Mouse (Mus musculus): ENCODE data around the gene Negr1. TPM values are rescaled to one million over a fixed set of nuclear protein-coding genes. Genes with fewer than 3 reads are reported as not detected.

The Negr1 gene
- polyA plus RNA-seq, 1 experiment from 2014 or later: 31.6 TPM

DNA sequence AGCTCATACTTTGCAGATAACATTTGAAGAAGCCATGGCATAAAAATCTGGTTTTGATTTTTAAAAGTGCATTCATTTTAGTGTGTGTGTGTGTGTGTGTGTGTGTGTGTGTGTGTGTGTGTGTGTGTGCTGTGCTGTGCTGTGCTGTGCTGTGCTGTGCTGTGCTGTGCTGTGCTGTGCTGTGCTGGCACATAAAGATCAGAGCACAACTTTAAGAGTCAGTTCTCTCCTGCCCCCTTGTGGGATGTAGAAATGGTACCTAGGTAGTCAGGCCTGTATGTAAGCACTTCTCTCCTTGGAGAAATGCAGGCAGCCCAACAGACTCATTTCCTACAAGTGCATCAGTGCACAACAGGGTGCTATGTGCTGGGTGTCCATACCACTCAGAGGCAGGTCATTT is 547.7 kb downstream of the Negr1 start:
- no peaks in the 10 kb centered on the region for H3K9me3 ChIP-seq
- 0 out of 2 replicates have a peak, but pooled peaks cover 3% of the 10 kb centered on the region for H3K4me1 ChIP-seq (replicated peaks)
- no peak overlapping the region for H3K27ac ChIP-seq
- no peaks in the 10 kb centered on the region for H3K36me3 ChIP-seq
- ATAC-seq (ENCODE audit: low FRiP score): peak; percentile 69
- H3K27me3 ChIP-seq: no peaks in the 10 kb centered on the region
- H3K4me3 ChIP-seq: no peak overlapping the region
- H3K4me2 ChIP-seq: no peak overlapping the region
- H3K9ac ChIP-seq: no peak overlapping the region

DNA sequence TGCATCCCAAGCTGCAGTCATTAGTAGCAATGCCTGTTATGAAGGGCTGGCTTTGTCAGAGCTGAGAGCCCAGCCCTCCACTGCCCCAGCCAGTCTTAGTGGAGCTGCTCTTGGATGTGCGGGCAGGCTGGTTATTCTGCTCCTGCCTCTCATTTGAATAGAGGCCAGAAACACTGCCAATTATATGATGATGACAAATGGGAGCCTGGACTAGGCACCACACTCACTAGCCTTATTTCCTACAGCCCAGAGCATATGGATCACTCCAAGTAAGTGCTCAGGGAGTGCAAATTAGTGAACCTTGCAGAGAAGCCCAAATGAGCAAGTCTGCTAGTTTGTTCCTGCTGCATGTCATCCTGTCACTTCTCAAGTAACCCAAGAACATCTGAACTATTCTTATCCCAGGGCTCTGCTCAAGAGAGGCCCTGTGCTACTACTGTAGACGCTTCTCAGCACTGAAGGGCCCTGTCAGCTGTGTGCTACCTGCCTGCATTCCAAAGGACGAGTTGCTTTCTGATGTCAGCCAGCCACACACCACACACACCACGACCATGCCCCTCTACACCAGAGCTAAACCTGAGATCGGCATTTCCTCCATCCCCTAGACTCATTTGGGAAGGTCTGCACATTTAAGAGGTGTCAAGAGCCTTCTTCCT is 553.6 kb downstream of the Negr1 start:
- ATAC-seq (ENCODE audit: low FRiP score): peak; percentile 74; the same call in 1 of the 2 replicates
- H3K27ac ChIP-seq: peak overlapping the region; percentile 69

DNA sequence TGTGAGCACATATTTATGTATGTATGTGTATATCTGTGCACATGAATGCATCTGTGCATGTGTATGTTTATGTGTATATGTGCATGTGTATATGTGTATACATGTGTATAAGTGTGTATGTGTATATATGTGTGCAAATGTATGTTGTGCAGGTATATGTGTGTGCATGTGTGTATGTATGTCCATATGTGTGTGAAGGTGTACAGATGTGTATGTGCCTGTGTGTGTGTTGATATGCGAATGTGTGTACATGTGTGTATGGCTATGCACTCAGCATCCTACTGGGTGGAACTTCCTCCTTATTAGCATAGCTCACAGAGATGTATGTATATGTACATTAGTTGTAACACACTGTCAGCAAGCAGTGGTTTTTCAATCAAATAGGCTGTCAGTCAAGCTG is 554.4 kb downstream of the Negr1 start:
- H3K4me1 ChIP-seq (replicated peaks): 0 out of 2 replicates have a peak, but pooled peaks cover 13% of the 10 kb centered on the region
- H3K4me3 ChIP-seq: no peak overlapping the region
- H3K9ac ChIP-seq: no peak overlapping the region
- no peaks in the 10 kb centered on the region for H3K9me3 ChIP-seq
- no peak overlapping the region for H3K27ac ChIP-seq
- WGBS: 94% methylated on average over 1 of the region's 1 CpGs
- no peaks in the 10 kb centered on the region for H3K36me3 ChIP-seq
- no peak overlapping the region for H3K4me2 ChIP-seq
- 0 out of 2 replicates have a peak, but pooled peaks have one; percentile 36 for ATAC-seq (ENCODE audit: low FRiP score)
- H3K27me3 ChIP-seq: no peaks in the 10 kb centered on the region

More for the DNA sequence above, 553.6 kb downstream of the Negr1 start:
- Histone ChIP-seq H3K9me3 (no peaks in the 10 kb centered on the region), H3K4me2 (no peak overlapping the region), H3K9ac (peak overlapping the region; percentile 24; the same call in 1 of the 2 replicates), H3K4me3 (no peak overlapping the region), H3K4me1 (replicated peaks) (0 out of 2 replicates have a peak, but pooled peaks cover 13% of the 10 kb centered on the region), H3K27me3 (no peaks in the 10 kb centered on the region), H3K36me3 (no peaks in the 10 kb centered on the region)
- 55% methylated on average over 5 of the region's 5 CpGs for WGBS

DNA sequence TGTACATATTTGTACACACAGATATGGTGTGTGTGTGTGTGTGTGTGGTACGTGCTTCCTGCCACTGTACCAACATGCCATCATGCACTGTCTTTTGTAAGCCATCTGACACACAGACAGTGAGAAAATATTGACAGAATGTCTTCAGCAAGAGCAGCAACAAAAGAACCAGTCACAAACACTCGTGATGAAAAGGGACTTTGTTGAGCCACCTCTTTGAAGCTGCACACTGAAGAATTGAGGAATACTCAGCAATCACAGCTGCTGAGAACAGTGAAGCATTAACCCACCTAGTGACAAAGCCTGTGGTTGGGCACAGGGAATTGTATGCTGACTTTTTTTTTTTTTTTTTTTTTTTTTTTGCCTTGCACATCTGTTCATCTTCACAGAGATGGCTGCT is 558.3 kb downstream of the Negr1 start:
- Histone ChIP-seq H3K4me3 (no peak overlapping the region), H3K4me2 (no peak overlapping the region), H3K27ac (no peak overlapping the region), H3K9me3 (no peaks in the 10 kb centered on the region), H3K9ac (no peak overlapping the region), H3K4me1 (replicated peaks) (0 out of 2 replicates have a peak, but pooled peaks cover 8% of the 10 kb centered on the region), H3K27me3 (no peaks in the 10 kb centered on the region), H3K36me3 (no peaks in the 10 kb centered on the region)
- ATAC-seq (ENCODE audit: low FRiP score): no peak
- 51% methylated on average over 2 of the region's 2 CpGs for WGBS

DNA sequence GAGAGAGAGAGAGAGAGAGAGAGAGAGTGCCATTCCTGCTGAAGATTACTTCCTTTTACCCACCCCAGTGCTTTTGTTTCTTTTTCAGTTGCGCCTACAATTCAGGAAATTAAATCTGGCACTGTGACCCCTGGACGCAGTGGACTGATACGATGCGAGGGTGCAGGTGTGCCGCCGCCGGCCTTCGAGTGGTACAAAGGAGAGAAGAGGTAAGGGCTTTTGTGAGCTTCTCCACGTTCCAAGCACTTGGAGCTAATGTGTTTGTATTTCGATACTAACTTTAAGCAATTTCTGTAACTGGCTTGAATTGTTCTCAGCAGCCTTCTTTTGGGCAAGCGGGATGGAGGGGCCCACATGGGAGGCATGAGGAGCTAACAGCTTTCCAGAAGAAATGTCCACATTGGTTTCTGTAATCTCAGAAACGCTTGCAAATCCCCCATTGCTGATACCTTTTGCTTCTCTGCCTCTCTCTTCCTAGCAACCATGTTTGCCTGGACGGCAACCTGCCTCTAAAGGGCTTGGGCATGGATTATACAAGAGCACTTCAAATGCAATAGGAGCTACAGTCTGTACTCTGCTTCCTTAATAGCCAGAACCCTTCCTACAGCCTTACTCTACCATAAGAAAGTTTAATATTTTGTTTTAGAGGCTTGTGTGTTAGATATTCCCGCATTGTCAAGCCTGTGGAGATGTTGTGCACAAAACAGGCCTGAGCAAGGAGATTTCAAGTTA is 584.7 kb downstream of the Negr1 start:
- Histone ChIP-seq H3K4me2 (no peak overlapping the region), H3K4me3 (no peak overlapping the region), H3K27ac (no peak overlapping the region), H3K27me3 (no peaks in the 10 kb centered on the region), H3K36me3 (no peaks in the 10 kb centered on the region), H3K9me3 (no peaks in the 10 kb centered on the region), H3K4me1 (replicated peaks) (no peaks in the 10 kb centered on the region), H3K9ac (no peak overlapping the region)
- 91% methylated on average over 14 of the region's 14 CpGs for WGBS
- ATAC-seq (ENCODE audit: low FRiP score): no peak

DNA sequence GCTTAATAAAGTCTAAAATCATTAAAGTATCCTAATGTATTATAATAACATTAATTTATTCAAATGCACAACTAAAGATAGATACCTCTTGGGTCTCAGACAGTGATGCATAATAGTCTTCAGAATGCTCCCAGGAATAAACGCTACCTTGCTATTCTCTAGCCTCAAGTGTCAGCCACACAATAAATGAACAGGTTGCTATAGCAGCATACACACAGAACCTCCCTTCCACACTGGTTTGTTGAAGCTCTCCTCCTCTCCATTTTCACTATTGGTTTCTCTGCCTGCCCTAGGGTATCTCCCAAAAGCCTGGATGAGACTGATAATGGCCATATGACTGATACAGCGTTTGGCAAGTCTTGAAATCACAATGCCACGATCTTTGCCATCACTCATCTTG is 593.3 kb downstream of the Negr1 start:
- H3K27ac ChIP-seq: no peak overlapping the region
- ATAC-seq (ENCODE audit: low FRiP score): 0 out of 2 replicates have a peak, but pooled peaks have one; percentile 52

DNA sequence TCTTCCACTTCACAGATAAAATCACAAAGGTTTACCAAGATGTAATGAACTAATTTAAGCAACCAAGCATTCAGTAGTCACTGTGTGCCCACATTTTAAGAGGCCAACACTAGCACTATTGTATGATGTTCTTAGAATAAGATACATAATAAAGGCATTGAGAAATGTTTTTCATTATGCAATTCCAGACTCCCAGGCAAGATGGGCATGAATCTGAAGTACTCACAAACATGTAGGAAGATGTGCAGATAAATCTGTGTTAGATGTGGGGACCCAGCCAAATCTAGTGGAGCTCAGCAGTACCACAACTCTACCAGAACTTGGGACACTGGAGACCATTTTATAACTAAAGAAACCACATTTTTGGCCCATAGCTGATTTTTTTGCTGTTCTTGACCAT is 593.9 kb downstream of the Negr1 start:
- Histone ChIP-seq H3K9ac (no peak overlapping the region), H3K4me3 (no peak overlapping the region), H3K36me3 (no peaks in the 10 kb centered on the region), H3K27me3 (no peaks in the 10 kb centered on the region), H3K4me2 (no peak overlapping the region), H3K9me3 (no peaks in the 10 kb centered on the region), H3K27ac (no peak overlapping the region; the same call in 1 of the 2 replicates), H3K4me1 (replicated peaks) (no peaks in the 10 kb centered on the region)
- ATAC-seq (ENCODE audit: low FRiP score): no peak

More for the DNA sequence above, 593.3 kb downstream of the Negr1 start:
- 75% methylated on average over 3 of the region's 3 CpGs for WGBS
- no peak overlapping the region for H3K9ac ChIP-seq
- no peaks in the 10 kb centered on the region for H3K36me3 ChIP-seq
- H3K27me3 ChIP-seq: no peaks in the 10 kb centered on the region
- H3K9me3 ChIP-seq: no peaks in the 10 kb centered on the region
- no peak overlapping the region for H3K4me2 ChIP-seq
- no peak overlapping the region for H3K4me3 ChIP-seq
- no peaks in the 10 kb centered on the region for H3K4me1 ChIP-seq (replicated peaks)

DNA sequence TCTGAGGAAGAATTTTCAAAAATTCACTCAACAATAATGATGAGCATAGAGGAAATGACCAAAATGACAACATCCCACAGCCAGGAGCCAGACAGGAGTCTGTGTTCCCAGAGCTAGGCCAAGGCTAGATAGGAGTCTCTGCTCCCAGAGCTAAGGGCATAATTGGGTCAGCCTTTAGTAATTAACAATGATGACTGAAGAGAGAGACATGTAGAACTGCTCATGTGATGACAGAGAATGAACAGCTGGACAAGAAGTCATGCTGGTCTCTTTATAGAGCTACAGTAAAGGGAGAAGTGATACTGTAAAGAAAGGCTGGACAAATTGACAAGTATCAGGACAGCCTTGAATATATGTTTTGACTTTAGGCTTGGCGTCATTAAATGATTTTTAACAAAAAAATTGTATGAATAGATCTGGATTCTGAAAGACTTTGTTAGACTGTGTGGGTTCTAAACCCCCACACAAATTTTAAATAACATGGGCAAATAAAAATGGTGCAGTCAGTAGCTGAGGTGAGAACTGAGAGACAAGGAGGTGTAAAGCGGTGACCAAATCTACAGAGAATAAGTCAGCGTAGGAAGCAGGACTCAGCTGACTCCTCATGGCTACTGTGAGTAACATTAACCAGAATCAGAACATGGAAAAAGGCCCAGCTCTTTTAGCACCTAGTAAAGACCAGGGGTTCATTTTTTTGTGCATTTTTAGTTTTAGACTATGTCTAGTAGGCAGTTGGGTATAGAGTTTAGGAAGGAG is 603.4 kb downstream of the Negr1 start:
- Histone ChIP-seq H3K36me3 (no peaks in the 10 kb centered on the region), H3K9me3 (no peaks in the 10 kb centered on the region), H3K9ac (no peak overlapping the region), H3K4me1 (replicated peaks) (no peaks in the 10 kb centered on the region), H3K27me3 (no peaks in the 10 kb centered on the region), H3K4me2 (no peak overlapping the region), H3K4me3 (no peak overlapping the region), H3K27ac (no peak overlapping the region)
- ATAC-seq (ENCODE audit: low FRiP score): no peak
- 97% methylated on average over 3 of the region's 3 CpGs for WGBS

DNA sequence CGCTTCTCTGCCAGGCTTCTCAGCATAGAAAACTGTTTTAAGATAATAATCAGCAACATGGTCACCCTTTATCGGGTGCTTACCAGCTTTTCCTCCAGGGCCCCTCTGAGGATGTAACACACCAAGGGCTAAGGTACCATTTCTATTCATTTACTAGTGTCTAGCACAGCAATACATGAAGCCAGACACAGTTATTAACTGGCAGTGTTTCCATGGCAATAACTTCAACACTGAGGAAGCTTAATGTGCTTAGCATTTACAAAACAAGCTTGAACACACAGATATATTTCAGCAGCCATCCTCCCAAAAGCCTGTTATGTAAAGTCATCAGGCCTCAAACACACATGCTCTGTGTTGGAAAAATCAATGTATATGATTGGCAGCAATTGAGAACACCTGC is 620.4 kb downstream of the Negr1 start:
- Histone ChIP-seq H3K9me3 (no peaks in the 10 kb centered on the region), H3K36me3 (no peaks in the 10 kb centered on the region), H3K27ac (0 out of 2 replicates have a peak overlapping the region, but pooled peaks have one; percentile 23), H3K4me1 (replicated peaks) (peaks cover 11% of the 10 kb centered on the region), H3K9ac (no peak overlapping the region; the same call in 1 of the 2 replicates), H3K4me3 (no peak overlapping the region), H3K27me3 (no peaks in the 10 kb centered on the region), H3K4me2 (no peak overlapping the region)
- 70% methylated on average over 2 of the region's 2 CpGs for WGBS
- ATAC-seq (ENCODE audit: low FRiP score): peak; percentile 66; the same call in 1 of the 2 replicates

DNA sequence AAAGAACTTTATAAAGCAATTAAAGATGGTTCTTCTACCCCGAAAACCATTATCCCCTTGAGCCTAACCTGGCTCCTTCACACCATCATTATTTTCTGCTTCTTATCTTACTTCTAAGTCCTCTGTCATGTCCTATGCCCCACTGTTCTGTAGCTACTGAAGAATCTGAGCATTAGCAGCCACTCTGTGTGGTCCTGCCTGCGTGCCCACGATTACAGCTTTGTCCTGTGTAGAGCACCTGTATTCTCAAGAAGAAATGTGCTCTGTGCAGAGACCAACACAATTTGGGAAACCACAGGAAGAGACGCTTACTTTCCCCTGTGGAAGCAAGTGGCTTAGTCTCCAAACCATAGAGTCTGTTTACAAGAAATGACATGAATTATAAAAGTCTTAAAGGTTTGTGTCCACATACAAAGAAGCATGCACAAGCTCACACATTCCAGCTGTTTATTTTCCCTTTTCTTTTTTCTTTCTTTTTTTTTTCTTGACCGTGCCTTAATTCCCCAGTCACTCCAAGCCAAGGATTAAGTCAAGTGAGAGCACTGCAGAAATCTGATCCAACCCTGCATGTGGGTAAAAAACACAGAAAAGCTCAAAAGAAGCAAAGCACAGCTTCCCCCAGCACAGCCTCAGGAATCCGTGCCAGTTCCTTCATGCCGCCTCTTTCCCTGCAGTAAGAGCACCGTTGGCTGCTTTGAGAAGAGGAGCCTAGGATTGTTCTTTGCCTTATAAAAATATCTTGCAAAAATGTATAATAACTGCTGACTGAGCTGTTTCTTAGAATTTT is 627.5 kb downstream of the Negr1 start:
- no peak overlapping the region for H3K4me2 ChIP-seq
- H3K9me3 ChIP-seq: no peaks in the 10 kb centered on the region
- H3K4me1 ChIP-seq (replicated peaks): no peaks in the 10 kb centered on the region
- H3K36me3 ChIP-seq: no peaks in the 10 kb centered on the region
- no peak overlapping the region for H3K9ac ChIP-seq
- ATAC-seq (ENCODE audit: low FRiP score): no peak
- no peaks in the 10 kb centered on the region for H3K27me3 ChIP-seq
- no peak overlapping the region for H3K27ac ChIP-seq
- no peak overlapping the region for H3K4me3 ChIP-seq
- 70% methylated on average over 8 of the region's 8 CpGs for WGBS

DNA sequence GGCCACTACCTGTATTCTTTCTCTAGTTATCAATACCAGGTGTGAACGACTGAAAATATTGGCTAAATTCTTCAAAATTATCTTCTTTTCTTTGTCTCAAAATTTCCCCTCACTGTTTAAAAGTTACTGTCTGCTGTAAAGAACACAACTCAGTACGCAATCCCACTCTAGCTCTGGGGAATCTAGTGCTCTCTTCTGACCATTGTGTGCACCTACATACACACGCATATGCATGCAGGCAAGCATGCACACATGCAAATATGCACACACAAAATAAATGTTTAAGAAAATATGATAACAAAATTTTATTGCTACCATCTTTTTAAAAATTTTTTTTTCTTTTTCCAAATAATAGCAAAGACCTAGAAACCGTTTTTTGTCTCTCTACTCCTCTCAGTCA is 628.2 kb downstream of the Negr1 start:
- ATAC-seq (ENCODE audit: low FRiP score): no peak
- H3K4me1 ChIP-seq (replicated peaks): no peaks in the 10 kb centered on the region
- no peaks in the 10 kb centered on the region for H3K27me3 ChIP-seq
- no peak overlapping the region for H3K4me3 ChIP-seq
- no peak overlapping the region for H3K4me2 ChIP-seq
- no peak overlapping the region for H3K27ac ChIP-seq
- WGBS: 86% methylated on average over 4 of the region's 4 CpGs
- H3K9me3 ChIP-seq: no peaks in the 10 kb centered on the region
- H3K36me3 ChIP-seq: no peaks in the 10 kb centered on the region
- H3K9ac ChIP-seq: no peak overlapping the region

DNA sequence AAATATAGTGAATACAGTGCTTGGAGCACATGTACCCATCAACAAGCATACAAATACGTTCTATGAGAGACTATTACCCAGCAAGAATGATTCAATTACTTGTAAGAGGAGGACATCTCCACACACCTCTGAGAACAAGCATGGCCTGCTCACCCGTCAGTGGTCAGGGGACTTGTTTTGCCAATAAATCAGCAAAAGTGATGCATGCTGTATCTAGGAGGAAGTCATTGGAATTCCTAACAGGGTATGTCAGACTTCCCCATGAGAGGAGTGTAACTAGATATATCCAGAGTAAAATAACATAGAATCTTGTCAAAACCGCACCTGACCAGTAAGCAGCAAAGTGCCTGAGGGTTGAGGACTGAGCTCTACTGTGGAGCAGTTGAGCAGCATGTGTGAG is 629.0 kb downstream of the Negr1 start:
- WGBS: 78% methylated on average over 3 of the region's 3 CpGs
- Histone ChIP-seq H3K27me3 (no peaks in the 10 kb centered on the region), H3K4me1 (replicated peaks) (no peaks in the 10 kb centered on the region), H3K36me3 (no peaks in the 10 kb centered on the region), H3K4me3 (no peak overlapping the region), H3K9me3 (no peaks in the 10 kb centered on the region), H3K27ac (no peak overlapping the region), H3K9ac (no peak overlapping the region), H3K4me2 (no peak overlapping the region)
- ATAC-seq (ENCODE audit: low FRiP score): no peak

Measured in hindbrain, embryonic 13.5 days (tissue).